In the genomic region with DNA sequence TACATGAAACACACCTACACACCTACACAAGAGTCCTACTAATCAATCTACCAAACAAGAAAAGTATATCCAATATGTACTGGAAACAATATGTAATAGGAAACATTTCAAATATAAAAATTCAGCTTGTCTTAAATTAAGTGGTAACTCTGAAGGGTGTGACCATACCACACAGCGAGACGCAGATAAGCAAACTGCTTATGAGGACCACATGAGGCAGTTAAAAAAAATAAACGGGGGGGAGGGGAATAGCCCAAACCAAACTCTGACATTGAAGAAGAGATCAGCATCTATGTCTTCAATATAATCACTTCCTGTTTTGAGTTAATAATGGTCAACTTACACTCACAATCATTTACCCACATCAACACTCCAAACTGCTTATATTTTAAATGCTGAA, we compare ENCODE assay signal across 22 mouse cellular contexts. TPM values are rescaled to one million over a fixed set of nuclear protein-coding genes. Genes with fewer than 3 reads are reported as not detected.
A peak's percentile ranks its signal among the peaks of the same experiment; 100 is the strongest.
DNase-seq lines count a peak whose midpoint lies in the region; ATAC-seq and TF ChIP-seq lines count a peak whose summit lies in the region.
"Had no signal": no experiment of that assay in that cellular context is flagged by ENCODE, and none has a peak within 500 bp of the region (broad histone marks: within the 10 kb centered on the region; RNA-seq: fewer than 3 reads in every experiment).

No protein-coding gene starts in this region.

- H3K4me3 ChIP-seq in liver, embryonic 13.5 days (replicated peaks) = peak overlapping the region; percentile 25
- H3K4me3 ChIP-seq in liver, postnatal 0 days (ENCODE audit: low read depth, low read length) = no peak overlapping the region
- no peak overlapping the region for H3K4me3 ChIP-seq in heart, embryonic 10.5 days
- H3K4me3 ChIP-seq: embryonic facial prominence, embryonic 15.5 days; forebrain, embryonic 13.5 days; heart, adult 2 months; heart, embryonic 12.5 days; hindbrain, embryonic 10.5 days; hindbrain, embryonic 15.5 days had no signal

- peak; percentile 80 for TF ChIP-seq EP300 in liver, postnatal 0 days (IDR thresholded peaks at IDR 0.05; ENCODE audit: low read depth)

- H3K36me3 ChIP-seq in liver, embryonic 13.5 days = peaks cover 25% of the 10 kb centered on the region
- H3K36me3 ChIP-seq in liver, postnatal 0 days (replicated peaks; ENCODE audit: insufficient read depth, low read length) = no peaks in the 10 kb centered on the region; the same call in 1 of the 2 replicates
- H3K36me3 ChIP-seq in heart, embryonic 10.5 days = peaks cover 3% of the 10 kb centered on the region; the same call in 1 of the 2 replicates
- H3K36me3 ChIP-seq: hindbrain, embryonic 15.5 days had no signal

- H3K4me2 ChIP-seq in liver, embryonic 13.5 days = peak overlapping the region; percentile 50
- H3K4me2 ChIP-seq in liver, postnatal 0 days (ENCODE audit: low read depth, low read length) = peak overlapping the region; percentile 52
- H3K4me2 ChIP-seq: embryonic facial prominence, embryonic 15.5 days; forebrain, embryonic 13.5 days; heart, embryonic 12.5 days; hindbrain, embryonic 15.5 days had no signal

- peak overlapping the region; percentile 83 for H3K27ac ChIP-seq in liver, embryonic 13.5 days
- H3K27ac ChIP-seq in liver, postnatal 0 days (ENCODE audit: low read depth) = peak overlapping the region; percentile 65
- H3K27ac ChIP-seq in heart, embryonic 10.5 days = no peak overlapping the region
- H3K27ac ChIP-seq: embryonic facial prominence, embryonic 15.5 days; forebrain, embryonic 13.5 days; heart, adult 2 months; hindbrain, embryonic 10.5 days; hindbrain, embryonic 15.5 days had no signal

- peak; percentile 40 for ATAC-seq in erythroid progenitor cell, adult 5-6 weeks (replicated peaks; ENCODE audit: low FRiP score, poor library complexity, severe bottlenecking)
- 0 out of 2 replicates have a peak, but pooled peaks have one; percentile 20 for ATAC-seq in liver, embryonic 13.5 days (ENCODE audit: low read depth)
- no peak for ATAC-seq in liver, postnatal 0 days
- ATAC-seq: activated CD4-positive, CD25-positive, alpha-beta regulatory T cell, adult 4 months; forebrain, embryonic 13.5 days; forebrain, postnatal 0 days; Patski had no signal

- WGBS in liver, embryonic 13.5 days (ENCODE audit: insufficient replicate concordance) = 29% methylated on average over 3 of the region's 3 CpGs
- 72% methylated on average over 3 of the region's 3 CpGs for WGBS in liver, postnatal 0 days (ENCODE audit: insufficient replicate concordance)
- 69% methylated on average over 3 of the region's 3 CpGs for WGBS in heart, embryonic 10.5 days

- peak overlapping the region; percentile 49; the same call in 1 of the 2 replicates for H3K9ac ChIP-seq in liver, embryonic 13.5 days
- no peak overlapping the region; the same call in 1 of the 2 replicates for H3K9ac ChIP-seq in liver, postnatal 0 days (replicated peaks)
- H3K9ac ChIP-seq: embryonic facial prominence, embryonic 15.5 days; forebrain, embryonic 13.5 days; forebrain, postnatal 0 days; heart, embryonic 12.5 days; hindbrain, embryonic 15.5 days had no signal

- TF ChIP-seq CTCF in liver, postnatal 0 days (IDR thresholded peaks at IDR 0.05; ENCODE audit: low read depth) = no peak

- no peaks in the 10 kb centered on the region for H3K27me3 ChIP-seq in liver, embryonic 13.5 days
- H3K27me3 ChIP-seq in liver, postnatal 0 days (ENCODE audit: insufficient read depth, low read length) = no peaks in the 10 kb centered on the region
- H3K27me3 ChIP-seq in heart, embryonic 10.5 days (ENCODE audit: insufficient read depth, poor library complexity, severe bottlenecking) = no peaks in the 10 kb centered on the region
- H3K27me3 ChIP-seq: embryonic facial prominence, embryonic 15.5 days; forebrain, embryonic 13.5 days; heart, embryonic 12.5 days; hindbrain, embryonic 15.5 days; Patski had no signal

- DNase-seq in c-Kit-positive CD71-positive TER-119-positive erythroid progenitor cells, embryonic 14.5 days (ENCODE audit: low spot score) = peak; percentile 66
- DNase-seq in liver, embryonic 13.5 days = no peak
- DNase-seq in liver, postnatal 0 days = no peak
- no peak for DNase-seq in right cerebral cortex, postnatal 4 days
- no peak for DNase-seq in heart, embryonic 10.5 days (ENCODE audit: low spot score)
- no peak for DNase-seq in MN1 (ENCODE audit: low spot score)
- DNase-seq: adrenal gland, adult 2 months; adrenal gland, postnatal 25 days; cerebellum, adult 2 months; cerebellum, postnatal 10 days; embryo, embryonic 11 days; forebrain, postnatal 0 days; gastrocnemius, postnatal 14 days; heart, adult 2 months had no signal

- peaks cover 56% of the 10 kb centered on the region for H3K4me1 ChIP-seq in liver, embryonic 13.5 days (replicated peaks)
- H3K4me1 ChIP-seq in liver, postnatal 0 days (ENCODE audit: insufficient read depth) = peaks cover 13% of the 10 kb centered on the region
- H3K4me1 ChIP-seq in heart, embryonic 10.5 days = peaks cover 14% of the 10 kb centered on the region; the same call in 1 of the 2 replicates

- H3K9me3 ChIP-seq in liver, embryonic 13.5 days (replicated peaks) = peaks cover 3% of the 10 kb centered on the region; the same call in 1 of the 2 replicates
- H3K9me3 ChIP-seq in liver, postnatal 0 days (ENCODE audit: low read length) = no peaks in the 10 kb centered on the region
- H3K9me3 ChIP-seq in heart, embryonic 10.5 days = no peaks in the 10 kb centered on the region
- H3K9me3 ChIP-seq: embryonic facial prominence, embryonic 15.5 days; forebrain, embryonic 13.5 days; hindbrain, embryonic 15.5 days had no signal

RNA-seq across cellular contexts. Expression of a gene that starts 3.3 kb away (rescaled TPM):
- total RNA-seq in erythroid progenitor cell, adult 5-6 weeks (2015; ENCODE audit: low replicate concordance) = 28.9 and 37.8 TPM in 2 replicates
- 43.6 and 69.8 TPM in 2 replicates for total RNA-seq in erythroid progenitor cell, adult 5-6 weeks (2017; ENCODE audit: low replicate concordance)
- 16.6 and 19.8 TPM in 2 replicates for polyA plus RNA-seq in liver, embryonic 13.5 days (2015; fragmentation: Nextera tagmentation; extraction: Ambion mirVana)
- polyA plus RNA-seq in liver, postnatal 0 days (2015; fragmentation: Nextera tagmentation; extraction: Ambion mirVana) = 5.5 and 7.1 TPM in 2 replicates
- 11.6 and 12.3 TPM in 2 replicates for polyA plus RNA-seq in heart, embryonic 10.5 days (2016; fragmentation: Nextera tagmentation; extraction: Ambion mirVana)
